Mouse (Mus musculus) lung, adult 2 months (tissue): Measurements from ENCODE around the gene Exoc5. TPM values are rescaled to one million over a fixed set of nuclear protein-coding genes. Genes with fewer than 3 reads are reported as not detected.
"Not testable (repeated sequence)": the region's sequence is repeated elsewhere in the genome, so short reads cannot be mapped to it uniquely, and the experiment has no call there.

ENCODE experiments used
- DNase-seq: peaks from one replicate; pipeline ENCODE4 v3.0.0; 2022
- H3K4me1 ChIP-seq: fragments of 200-500 bp; 2 replicates; pipeline ENCODE4 v1.6.1; 2011; ENCODE audit warnings: low read length; ENCODE audit not compliant: control insufficient read depth, insufficient read depth
- H3K4me3 ChIP-seq: fragments of 200-500 bp; replicated peaks from 2 replicates; pipeline ENCODE3; 2011; ENCODE audit warnings: low read depth, mild to moderate bottlenecking, control low read depth, low read length; ENCODE audit errors: extremely low read depth
- CTCF ChIP-seq: fragments of 200-500 bp; IDR thresholded peaks from 2 replicates; pipeline ENCODE4 v1.5.1; 2011; ENCODE audit warnings: mild to moderate bottlenecking, low read length, control low read depth; ENCODE audit not compliant: insufficient read depth
- POLR2A ChIP-seq: fragments of 200-500 bp; IDR thresholded peaks from 2 replicates; pipeline ENCODE4 v1.6.1; 2011; ENCODE audit warnings: low read depth, mild to moderate bottlenecking, control low read depth, low read length, borderline replicate concordance; ENCODE audit errors: extremely low read depth
- WGBS: fragments of 180-500 bp; shearing (Covaris S2); methylation state at CpG from one replicate; pipeline ENCODE4 v1.1.7; 2018; 5-methylcytosine and 5-hydroxymethylcytosine counted together
- polyA plus RNA-seq: library from polyadenylated mRNA; depleted of rRNA; stranded (reverse); fragments of >200 nt; gene quantifications from 2 replicates; pipeline ENCODE4 v1.2.3, GENCODE M21; 2012; rRNA removed

The Exoc5 gene
- 8.2 and 8.7 TPM in 2 replicates for polyA plus RNA-seq

DNA sequence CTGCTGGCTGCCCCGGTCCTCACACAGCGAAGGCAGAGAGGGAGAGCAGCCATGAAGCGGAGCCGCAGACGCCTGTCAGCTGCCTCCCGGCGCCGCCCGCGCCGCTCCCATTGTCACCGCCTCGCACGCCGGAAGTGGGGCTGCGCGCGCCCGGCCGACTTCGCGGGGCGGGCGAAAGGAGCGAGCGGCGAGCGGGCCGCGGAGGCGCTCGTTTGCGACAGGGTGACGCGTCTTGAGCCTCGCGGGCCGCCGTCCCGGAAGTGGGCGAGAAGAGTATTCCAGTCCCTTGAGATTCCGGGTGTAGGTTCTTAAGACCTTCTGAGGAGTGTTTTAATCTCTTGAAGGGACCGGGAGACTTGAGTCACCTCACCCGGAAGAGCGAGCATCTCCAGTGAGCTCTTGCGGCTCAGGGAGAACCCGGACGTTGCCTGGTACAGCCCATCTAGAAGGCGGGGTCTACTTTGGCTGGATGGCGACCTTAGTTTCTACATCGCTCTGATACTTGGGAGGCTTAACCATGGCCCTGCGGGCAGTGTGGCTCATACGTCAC lies at the start of gene Exoc5:
Gene Exoc5, minus strand, starts transcription at position 380 of the 550 bp plus-strand sequence.
- under 1% methylated on average over 53 of the region's 53 CpGs for WGBS
- DNase-seq = peak; percentile 97
- peak within 1 kb of the TSS; percentile 96 for H3K4me3 ChIP-seq

DNA sequence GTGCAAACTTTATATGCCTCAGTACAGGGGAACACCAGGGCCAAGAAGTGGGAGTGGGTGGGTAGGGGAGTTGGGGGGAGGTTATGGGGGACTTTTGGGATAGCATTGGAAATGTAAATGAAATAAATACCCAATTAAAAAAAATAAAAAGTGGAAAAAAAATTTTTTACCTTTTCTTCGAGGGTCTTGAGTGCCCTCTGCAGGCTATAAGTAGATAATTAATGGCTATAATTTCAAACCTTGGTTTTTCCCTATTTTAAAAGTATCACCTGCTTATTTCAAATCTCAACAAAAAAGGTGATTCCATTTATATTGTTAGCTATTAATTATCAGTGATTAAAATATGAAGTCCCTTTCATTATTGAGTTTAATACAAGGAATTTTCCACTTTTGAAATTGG lies 25.3 kb upstream of the Exoc5 start:
- not testable (repeated sequence) for H3K4me1 ChIP-seq, DNase-seq, H3K4me3 ChIP-seq
- WGBS = 27% methylated on average over 1 of the region's 1 CpGs

More for the DNA sequence above, at the start of gene Exoc5:
- TF ChIP-seq CTCF (no peak), POLR2A (peak; percentile 76)
- peaks cover 2% of the 10 kb centered on the region; the same call in 1 of the 2 replicates for H3K4me1 ChIP-seq

DNA sequence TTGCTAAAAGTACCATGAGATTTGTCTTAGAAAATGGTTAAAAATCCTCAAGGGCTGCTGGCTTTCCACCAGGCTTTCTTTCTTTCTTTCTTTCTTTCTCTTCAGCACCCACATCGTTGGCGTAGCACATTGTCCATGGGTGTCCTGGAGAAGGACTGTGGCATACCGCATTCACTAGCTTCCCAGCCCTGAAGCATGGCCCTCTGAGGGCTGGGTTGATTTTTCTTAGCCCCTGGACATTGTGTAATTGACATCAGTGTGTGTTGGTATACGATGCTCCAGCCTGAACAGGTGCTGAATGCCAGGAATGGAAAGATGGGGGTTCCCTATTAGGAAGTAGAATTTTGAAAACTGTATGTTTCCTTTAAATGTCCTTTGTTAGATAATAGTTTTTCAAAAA lies 24.8 kb upstream of the Exoc5 start:
- 93% methylated on average over 4 of the region's 4 CpGs for WGBS
- no peaks in the 10 kb centered on the region for H3K4me1 ChIP-seq
- no peak for DNase-seq
- TF ChIP-seq POLR2A (no peak), CTCF (no peak)
- no peak overlapping the region for H3K4me3 ChIP-seq

DNA sequence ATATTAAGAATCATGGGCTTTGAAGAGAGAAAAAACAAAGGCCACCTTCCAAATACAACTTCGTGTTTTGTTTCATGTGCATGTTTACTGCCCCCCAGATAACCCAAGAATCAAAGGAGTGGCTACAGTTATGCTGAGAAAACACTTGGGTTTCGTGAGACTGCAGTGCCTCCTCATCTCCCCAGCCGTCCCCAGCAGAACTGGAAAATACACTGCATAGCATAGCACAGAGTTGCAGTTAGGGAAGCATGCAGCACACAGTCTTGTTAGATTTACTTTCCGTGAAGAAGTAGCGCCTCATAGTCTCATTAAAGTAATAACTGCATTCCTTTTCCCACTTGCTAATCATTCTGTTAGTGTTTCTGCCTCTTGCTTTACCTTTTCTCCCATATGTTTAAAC lies 23.6 kb upstream of the Exoc5 start:
- Histone ChIP-seq H3K4me3 (no peak overlapping the region), H3K4me1 (no peaks in the 10 kb centered on the region)
- no peak for TF ChIP-seq CTCF
- no peak for TF ChIP-seq POLR2A
- DNase-seq = no peak
- WGBS = 69% methylated on average over 5 of the region's 5 CpGs

DNA sequence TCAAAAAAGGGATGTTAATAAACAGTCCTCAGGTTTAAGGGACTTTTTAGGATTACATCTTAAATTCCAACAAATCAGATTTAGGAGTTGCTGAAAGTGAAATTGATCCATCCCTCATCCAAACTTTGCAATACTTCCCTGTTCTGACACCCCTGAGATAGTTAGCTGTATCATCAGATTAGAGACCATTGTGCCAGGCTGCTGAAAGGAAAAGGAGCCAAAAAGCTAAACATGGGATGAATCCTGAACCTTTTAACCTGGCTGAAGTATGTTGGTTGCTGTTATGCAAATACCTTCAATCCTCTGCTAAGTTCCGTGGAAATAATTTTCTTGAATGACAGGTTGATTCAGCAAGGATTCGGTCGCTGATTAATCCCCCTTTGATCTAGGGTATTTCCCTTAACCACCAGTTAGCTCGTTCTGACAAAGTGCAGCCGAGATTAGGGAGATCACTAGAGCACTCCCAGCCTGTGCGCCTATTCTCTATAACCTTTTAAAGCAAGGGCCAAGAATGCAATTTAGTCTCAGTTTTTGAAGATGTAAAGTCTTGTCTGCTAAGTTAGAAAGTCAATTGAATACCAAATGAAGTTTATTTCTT lies 23.1 kb upstream of the Exoc5 start:
- H3K4me3 ChIP-seq = no peak overlapping the region
- TF ChIP-seq POLR2A (no peak), CTCF (no peak)
- no peaks in the 10 kb centered on the region for H3K4me1 ChIP-seq
- DNase-seq = no peak
- WGBS = 58% methylated on average over 6 of the region's 6 CpGs

DNA sequence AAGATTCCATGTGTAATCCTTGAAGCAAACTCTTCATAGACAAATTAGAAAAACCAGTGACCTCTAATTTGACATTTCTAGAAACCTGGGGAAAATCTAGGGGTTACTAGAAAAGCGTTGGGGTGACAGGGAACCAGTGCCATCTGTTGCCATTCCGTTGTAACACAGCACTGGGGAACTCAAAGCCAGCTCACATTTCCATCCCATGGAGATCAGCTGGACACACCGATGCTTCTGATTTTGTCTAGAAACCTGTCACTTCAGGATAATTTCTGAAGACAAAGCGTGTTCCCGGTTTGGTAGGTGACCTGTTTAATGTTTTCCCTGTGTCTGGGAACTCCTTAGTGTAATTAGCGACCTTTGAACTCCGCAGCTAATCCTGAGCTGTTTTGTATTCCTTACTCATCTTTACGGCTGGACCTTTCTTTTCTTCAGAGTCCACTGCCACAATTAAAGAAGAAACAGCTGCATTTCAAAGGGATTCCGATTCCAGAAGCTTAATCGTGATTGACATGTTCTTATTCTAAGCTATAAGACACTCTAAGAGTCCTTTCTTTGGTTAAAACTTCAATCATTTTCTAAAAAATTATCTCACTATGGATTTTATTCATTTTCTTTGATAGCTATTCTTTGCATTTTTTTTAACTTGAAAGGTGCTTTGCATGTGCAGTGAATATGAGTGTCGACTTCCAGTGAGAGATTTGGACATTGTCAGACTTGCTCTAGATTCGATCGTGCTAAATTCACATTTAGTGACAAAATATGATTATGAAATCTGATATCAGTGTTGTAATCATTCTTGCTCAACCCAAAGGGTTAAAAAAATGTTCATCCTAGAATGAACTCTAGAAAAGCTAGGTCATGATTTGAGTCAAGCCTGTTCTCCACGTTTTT lies 21.9 kb upstream of the Exoc5 start:
- Histone ChIP-seq H3K4me3 (no peak overlapping the region), H3K4me1 (no peaks in the 10 kb centered on the region)
- no peak for DNase-seq
- WGBS = 83% methylated on average over 14 of the region's 14 CpGs
- no peak for TF ChIP-seq POLR2A
- no peak for TF ChIP-seq CTCF

DNA sequence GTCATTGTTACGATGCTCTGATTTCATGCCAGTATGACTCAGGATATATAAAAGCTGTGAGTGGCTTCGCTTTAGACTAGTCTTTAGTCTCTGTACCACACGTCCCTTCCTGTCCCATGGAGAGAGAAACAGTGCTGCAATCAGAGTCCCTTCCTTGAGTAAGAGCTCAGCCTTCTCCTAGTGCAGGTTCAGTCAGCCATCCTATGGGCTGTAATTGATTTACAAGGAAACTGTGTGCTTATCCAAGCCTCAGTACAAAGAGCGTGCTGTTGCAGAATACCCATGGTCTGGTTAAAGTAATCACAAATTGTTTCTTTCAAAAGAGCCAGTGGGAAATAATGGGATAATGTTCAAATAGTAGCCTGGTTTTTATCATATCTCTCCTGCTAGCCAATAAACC lies 20.1 kb upstream of the Exoc5 start:
- no peak for TF ChIP-seq POLR2A
- no peak for TF ChIP-seq CTCF
- Histone ChIP-seq H3K4me1 (no peaks in the 10 kb centered on the region), H3K4me3 (no peak overlapping the region)
- WGBS = 86% methylated on average over 4 of the region's 4 CpGs
- no peak for DNase-seq

DNA sequence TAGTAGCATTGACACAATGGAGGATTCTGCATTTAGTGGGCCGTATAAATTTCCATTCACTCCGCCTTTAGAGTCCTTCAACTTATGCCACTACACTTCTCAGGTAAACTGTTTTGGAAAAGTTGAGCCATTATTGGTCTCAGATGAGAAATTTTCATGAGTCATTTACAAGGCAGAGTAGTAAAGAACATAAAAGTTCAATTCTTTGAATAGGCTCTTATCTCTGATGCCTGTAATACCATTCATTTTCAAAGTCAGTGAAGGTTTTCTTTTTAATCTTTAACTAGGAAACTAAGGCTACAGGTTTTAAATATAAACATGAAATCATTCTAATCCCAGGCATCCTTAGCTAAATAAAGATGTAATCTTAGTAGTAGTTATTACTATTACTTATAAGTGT lies 12.4 kb upstream of the Exoc5 start:
- TF ChIP-seq POLR2A (no peak), CTCF (no peak)
- no peak for DNase-seq
- WGBS = 95% methylated on average over 2 of the region's 2 CpGs
- Histone ChIP-seq H3K4me1 (no peaks in the 10 kb centered on the region), H3K4me3 (no peak overlapping the region)

DNA sequence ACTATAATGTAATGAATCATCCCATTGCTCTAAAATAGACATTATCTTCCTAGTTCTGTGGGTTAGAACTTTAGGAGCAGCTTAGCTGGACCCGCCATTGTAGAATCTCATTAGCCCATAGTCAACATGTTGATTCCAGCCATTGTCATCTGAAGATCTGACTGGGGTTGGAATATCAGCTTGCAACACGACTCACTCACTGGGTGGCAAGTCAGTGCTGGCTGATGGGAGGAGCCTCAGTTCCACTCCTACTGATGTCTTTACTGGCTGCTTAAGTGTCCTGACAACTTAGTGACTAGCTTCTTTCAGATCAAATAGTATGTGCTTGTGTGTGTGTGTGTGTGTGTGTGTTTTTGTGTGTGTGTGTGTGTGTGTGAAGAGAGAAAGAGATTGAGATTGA lies 7.9 kb upstream of the Exoc5 start:
- no peak for DNase-seq
- H3K4me1 ChIP-seq = no peaks in the 10 kb centered on the region
- WGBS = 72% methylated on average over 2 of the region's 2 CpGs
- no peak overlapping the region for H3K4me3 ChIP-seq
- no peak for TF ChIP-seq POLR2A
- no peak for TF ChIP-seq CTCF

DNA sequence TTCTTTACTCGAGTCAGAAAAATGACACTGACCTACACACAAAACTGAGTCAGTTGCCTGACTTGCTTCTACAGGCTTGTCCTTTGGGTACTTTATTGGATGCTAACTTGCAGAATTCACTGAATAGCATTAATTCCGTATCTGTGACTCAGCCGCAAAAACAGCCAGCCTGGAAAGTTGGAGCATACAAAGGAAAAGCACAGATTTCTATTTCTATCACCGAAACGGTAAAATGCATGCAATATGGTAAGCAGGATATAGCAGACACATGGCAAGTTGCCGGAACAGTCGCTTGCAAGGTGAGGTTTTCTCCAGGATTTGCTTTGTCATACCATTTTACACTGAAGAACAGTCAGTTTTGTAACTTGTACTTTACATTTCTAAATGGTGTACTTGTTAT lies 7.4 kb upstream of the Exoc5 start:
- TF ChIP-seq POLR2A = no peak
- TF ChIP-seq CTCF = no peak
- DNase-seq = no peak
- H3K4me3 ChIP-seq = no peak overlapping the region
- WGBS = 95% methylated on average over 7 of the region's 7 CpGs
- no peaks in the 10 kb centered on the region for H3K4me1 ChIP-seq
